In genomic region chr12:101891066-101891465, GRCm38 (mm10) we compare ENCODE assay signal across 25 mouse cellular contexts. TPM values are rescaled to one million over a fixed set of nuclear protein-coding genes. Genes with fewer than 3 reads are reported as not detected.
DNase-seq lines count a peak whose midpoint lies in the region; ATAC-seq lines count a peak whose summit lies in the region.
"Had no signal": no experiment of that assay in that cellular context is flagged by ENCODE, and none has a peak within 500 bp of the region (broad histone marks: within the 10 kb centered on the region; RNA-seq: fewer than 3 reads in every experiment).

No protein-coding gene starts in this region.

- H3K79me2 ChIP-seq in macrophage (ENCODE audit: inconsistent target), result no peaks in the 10 kb centered on the region

- H3K27me3 ChIP-seq in heart, embryonic 12.5 days (replicated peaks), result no peaks in the 10 kb centered on the region
- no peaks in the 10 kb centered on the region for H3K27me3 ChIP-seq in midbrain, embryonic 11.5 days (ENCODE audit: control insufficient read depth, insufficient read depth, low read length)
- H3K27me3 ChIP-seq in midbrain, embryonic 14.5 days (ENCODE audit: control insufficient read depth, insufficient read depth, low read length), result no peaks in the 10 kb centered on the region
- H3K27me3 ChIP-seq in limb, embryonic 10.5 days (ENCODE audit: low read depth, poor library complexity, severe bottlenecking), result no peaks in the 10 kb centered on the region
- H3K27me3 ChIP-seq: forebrain, embryonic 13.5 days; heart, embryonic 13.5 days; Patski had no signal

- peaks cover 54% of the 10 kb centered on the region for H3K36me3 ChIP-seq in heart, embryonic 12.5 days
- no peaks in the 10 kb centered on the region; the same call in 1 of the 2 replicates for H3K36me3 ChIP-seq in midbrain, embryonic 11.5 days (ENCODE audit: control insufficient read depth, insufficient read depth, low read length)
- H3K36me3 ChIP-seq in midbrain, embryonic 14.5 days (ENCODE audit: control insufficient read depth, insufficient read depth, low read length), result peaks cover 46% of the 10 kb centered on the region
- peaks cover 32% of the 10 kb centered on the region for H3K36me3 ChIP-seq in macrophage (ENCODE audit: inconsistent target)
- peaks cover 73% of the 10 kb centered on the region for H3K36me3 ChIP-seq in limb, embryonic 10.5 days

- H3K4me2 ChIP-seq in heart, embryonic 12.5 days, result no peak overlapping the region
- no peak overlapping the region for H3K4me2 ChIP-seq in midbrain, embryonic 11.5 days
- no peak overlapping the region for H3K4me2 ChIP-seq in midbrain, embryonic 14.5 days (ENCODE audit: low read length)
- H3K4me2 ChIP-seq: forebrain, embryonic 13.5 days; heart, embryonic 13.5 days; hindbrain, embryonic 14.5 days had no signal

- H3K27ac ChIP-seq in heart, embryonic 12.5 days (ENCODE audit: poor library complexity, severe bottlenecking), result no peak overlapping the region
- no peak overlapping the region for H3K27ac ChIP-seq in midbrain, embryonic 11.5 days (ENCODE audit: low read depth, low read length)
- no peak overlapping the region for H3K27ac ChIP-seq in midbrain, embryonic 14.5 days (replicated peaks; ENCODE audit: low read depth, low read length)
- H3K27ac ChIP-seq in macrophage, result peak overlapping the region; percentile 76
- H3K27ac ChIP-seq in limb, embryonic 10.5 days, result no peak overlapping the region
- H3K27ac ChIP-seq: forebrain, embryonic 10.5 days; forebrain, embryonic 13.5 days; heart, embryonic 13.5 days; hindbrain, embryonic 14.5 days; hindbrain, postnatal 0 days had no signal

- no peaks in the 10 kb centered on the region for H3K9me3 ChIP-seq in heart, embryonic 12.5 days (replicated peaks)
- H3K9me3 ChIP-seq in midbrain, embryonic 11.5 days (ENCODE audit: control insufficient read depth, low read length), result no peaks in the 10 kb centered on the region
- no peaks in the 10 kb centered on the region for H3K9me3 ChIP-seq in midbrain, embryonic 14.5 days (ENCODE audit: control insufficient read depth, low read length)
- no peaks in the 10 kb centered on the region for H3K9me3 ChIP-seq in limb, embryonic 10.5 days (replicated peaks)
- H3K9me3 ChIP-seq: forebrain, embryonic 10.5 days; forebrain, embryonic 13.5 days; G1E; heart, embryonic 13.5 days had no signal

- H3K4me1 ChIP-seq in heart, embryonic 12.5 days (replicated peaks), result no peaks in the 10 kb centered on the region
- no peaks in the 10 kb centered on the region for H3K4me1 ChIP-seq in midbrain, embryonic 11.5 days (ENCODE audit: control insufficient read depth, insufficient read depth, low read length)
- no peaks in the 10 kb centered on the region for H3K4me1 ChIP-seq in midbrain, embryonic 14.5 days (ENCODE audit: control insufficient read depth, insufficient read depth, low read length)
- no peaks in the 10 kb centered on the region for H3K4me1 ChIP-seq in limb, embryonic 10.5 days
- H3K4me1 ChIP-seq: forebrain, embryonic 10.5 days; forebrain, embryonic 13.5 days; heart, embryonic 13.5 days had no signal

- no peak overlapping the region for H3K4me3 ChIP-seq in heart, embryonic 12.5 days
- H3K4me3 ChIP-seq in midbrain, embryonic 11.5 days (ENCODE audit: low read depth, low read length), result no peak overlapping the region
- H3K4me3 ChIP-seq in midbrain, embryonic 14.5 days (replicated peaks; ENCODE audit: low read depth, low read length), result no peak overlapping the region
- H3K4me3 ChIP-seq in macrophage (ENCODE audit: inconsistent target), result no peak overlapping the region
- H3K4me3 ChIP-seq in limb, embryonic 10.5 days, result no peak overlapping the region
- H3K4me3 ChIP-seq: forebrain, embryonic 10.5 days; forebrain, embryonic 13.5 days; heart, embryonic 13.5 days had no signal

- 95% methylated on average over 5 of the region's 5 CpGs for WGBS in heart, embryonic 12.5 days
- WGBS in midbrain, embryonic 11.5 days, result 82% methylated on average over 5 of the region's 5 CpGs
- 81% methylated on average over 5 of the region's 5 CpGs for WGBS in midbrain, embryonic 14.5 days
- 100% methylated on average over 5 of the region's 5 CpGs for WGBS in macrophage (ENCODE audit: missing documents)
- WGBS in limb, embryonic 10.5 days, result 94% methylated on average over 5 of the region's 5 CpGs

- ATAC-seq in heart, embryonic 12.5 days (ENCODE audit: insufficient number of reproducible peaks, low FRiP score), result no peak
- no peak for ATAC-seq in midbrain, embryonic 11.5 days (ENCODE audit: low FRiP score)
- no peak for ATAC-seq in midbrain, embryonic 14.5 days (ENCODE audit: low FRiP score, low TSS enrichment)
- ATAC-seq: forebrain, embryonic 13.5 days; forebrain, embryonic 16.5 days; hindbrain, postnatal 0 days; inflammation-experienced regulatory T-cells, adult 6 months; Patski had no signal

- DNase-seq in heart, adult 11 months, result peak; percentile 61
- peak; percentile 65 for DNase-seq in midbrain, embryonic 11.5 days (ENCODE audit: low spot score, missing footprints)
- DNase-seq in midbrain, embryonic 14.5 days, result no peak
- no peak for DNase-seq in limb, embryonic 10.5 days (ENCODE audit: low spot score)
- DNase-seq: adrenal gland, postnatal 10 days; adrenal gland, postnatal 36 days; cerebellum, adult 11-12 months; cerebellum, adult 8-10 months; cerebellum, postnatal 10 days; cerebellum, postnatal 36 days; gastrocnemius, postnatal 14 days; heart, adult 18-20 months; heart, postnatal 14 days; heart, postnatal 4 days had no signal

- no peak overlapping the region for H3K9ac ChIP-seq in heart, embryonic 12.5 days
- H3K9ac ChIP-seq in midbrain, embryonic 11.5 days (ENCODE audit: low read length), result no peak overlapping the region
- no peak overlapping the region for H3K9ac ChIP-seq in midbrain, embryonic 14.5 days (replicated peaks; ENCODE audit: low read length)
- H3K9ac ChIP-seq: forebrain, embryonic 13.5 days; heart, embryonic 13.5 days; hindbrain, embryonic 14.5 days had no signal

RNA-seq across cellular contexts. Expression of gene Trip11, which starts 22.0 kb away (rescaled TPM):
- polyA plus RNA-seq in heart, embryonic 12.5 days (2016; fragmentation: Nextera tagmentation; extraction: Ambion mirVana), result 22.9 and 23.4 TPM in 2 replicates
- 11.0 and 13.9 TPM in 2 replicates for polyA plus RNA-seq in midbrain, embryonic 11.5 days (2014; fragmentation: Nextera tagmentation; extraction: Ambion mirVana)
- polyA plus RNA-seq in midbrain, embryonic 14.5 days (2014; fragmentation: Nextera tagmentation; extraction: Ambion mirVana), result 22.6 and 24.3 TPM in 2 replicates
- 100 to 1,000 TPM; 108 to 244 (median 178) TPM for total RNA-seq in macrophage (2018; cell fraction: chromatin; rRNA removed)
- total RNA-seq in macrophage (2018; cell fraction: cytosol; rRNA removed), result 10 to 100 TPM; 17.8 to 34.2 (median 27.3) TPM
- 100 to 1,000 TPM in 5 of 26 experiments, 10 to 100 TPM in 21; 47.2 to 132 (median 71.8) TPM for total RNA-seq in macrophage (2018; cell fraction: nucleus; rRNA removed)
- polyA plus RNA-seq in macrophage (2018), result 13.0 to 19.5 TPM (median 17.7 TPM) in 3 replicates
- 14.6 and 20.0 TPM in 2 replicates for polyA plus RNA-seq in limb, embryonic 10.5 days (2016; fragmentation: Nextera tagmentation; extraction: Ambion mirVana)

Comparison
In these comparisons a context has a peak if more than half of its experiments do, and no peak if none do; other contexts are left out.
1. DNase-seq: peak in heart, adult 11 months (single experiment) and midbrain, embryonic 11.5 days (single experiment); none in midbrain, embryonic 14.5 days (single experiment) and limb, embryonic 10.5 days (single experiment).